Mouse (Mus musculus) heart, embryonic 11.5 days (tissue): ENCODE measurements around the gene Tubd1. TPM values are rescaled to one million over a fixed set of nuclear protein-coding genes. Genes with fewer than 3 reads are reported as not detected.

Experiments used
- ATAC-seq: fragments of 200-750 bp; cut with Nextera tagmentation; replicated peaks from 2 replicates; pipeline ENCODE4 v1.8.0; 2017; ENCODE audit warnings: moderate library complexity; ENCODE audit not compliant: insufficient number of reproducible peaks, low FRiP score, low TSS enrichment
- H3K27ac ChIP-seq: fragments of 300-500 bp; sonication (generic); 2 replicates; pipeline ENCODE4 v1.5.1; 2014; ENCODE audit warnings: mild to moderate bottlenecking, low read depth, low read length
- H3K27me3 ChIP-seq: fragments of 300-500 bp; sonication (generic); 2 replicates; pipeline ENCODE4 v1.6.1; 2014; ENCODE audit warnings: mild to moderate bottlenecking, low read length, mixed read lengths; ENCODE audit not compliant: control insufficient read depth, insufficient read depth
- H3K36me3 ChIP-seq: fragments of 300-500 bp; sonication (generic); 2 replicates; pipeline ENCODE4 v1.6.1; 2014; ENCODE audit warnings: mild to moderate bottlenecking, low read length, moderate library complexity, mixed read lengths; ENCODE audit not compliant: control insufficient read depth, insufficient read depth
- H3K4me1 ChIP-seq: fragments of 300-500 bp; sonication (generic); 2 replicates; pipeline ENCODE4 v1.6.1; 2014; ENCODE audit warnings: low read length; ENCODE audit not compliant: control insufficient read depth, insufficient read depth
- H3K4me2 ChIP-seq: fragments of 300-500 bp; sonication (generic); 2 replicates; pipeline ENCODE4 v1.6.1; 2014; ENCODE audit warnings: mild to moderate bottlenecking, moderate library complexity
- H3K4me3 ChIP-seq: fragments of 300-500 bp; sonication (generic); 2 replicates; pipeline ENCODE4 v1.5.1; 2014; ENCODE audit warnings: low read depth, low read length
- H3K9ac ChIP-seq: fragments of 300-500 bp; sonication (generic); 2 replicates; pipeline ENCODE4 v1.6.1; 2014; ENCODE audit warnings: mild to moderate bottlenecking, low read depth, low read length, moderate library complexity
- H3K9me3 ChIP-seq: fragments of 300-500 bp; sonication (generic); replicated peaks from 2 replicates; pipeline ENCODE4 v1.6.1; 2016; ENCODE audit warnings: low read length; ENCODE audit not compliant: control insufficient read depth
- WGBS: fragments of 180-500 bp; shearing (Covaris S2); extraction: QIAGEN DNeasy Blood & Tissue Kit; methylation state at CpG from one replicate; pipeline ENCODE4 v1.1.7; 2014; ENCODE audit not compliant: insufficient replicate concordance; 5-methylcytosine and 5-hydroxymethylcytosine counted together
- polyA plus RNA-seq: library from polyadenylated mRNA; unstranded; fragments of >200 nt; fragmentation: Nextera tagmentation; extraction: Ambion mirVana; gene quantifications from 2 replicates; pipeline ENCODE4 v1.2.1, GENCODE M21; 2014

Gene Tubd1
- polyA plus RNA-seq, 1 experiment from 2014 or later = 12.2 TPM

GRCm38 (mm10) chr11:86542851-86543250 is 1.9 kb upstream of the Tubd1 start:
- no peaks in the 10 kb centered on the region for H3K27me3 ChIP-seq
- H3K4me2 ChIP-seq = peak overlapping the region; percentile 71
- H3K9ac ChIP-seq = no peak overlapping the region
- WGBS = 89% methylated on average over 1 of the region's 1 CpGs
- peak overlapping the region; percentile 83; the same call in 1 of the 2 replicates for H3K4me3 ChIP-seq
- H3K36me3 ChIP-seq = no peaks in the 10 kb centered on the region
- ATAC-seq = no peak
- peaks cover 7% of the 10 kb centered on the region for H3K4me1 ChIP-seq
- H3K9me3 ChIP-seq = no peaks in the 10 kb centered on the region
- H3K27ac ChIP-seq = no peak overlapping the region

GRCm38 (mm10) chr11:86543960-86544638 is 692 bp upstream of the Tubd1 start:
- Histone ChIP-seq H3K27me3 (no peaks in the 10 kb centered on the region), H3K4me1 (peaks cover 7% of the 10 kb centered on the region), H3K27ac (peak overlapping the region; percentile 84), H3K9me3 (no peaks in the 10 kb centered on the region), H3K9ac (peak overlapping the region; percentile 89), H3K4me3 (peak overlapping the region; percentile 83), H3K36me3 (no peaks in the 10 kb centered on the region), H3K4me2 (peak overlapping the region; percentile 71)
- WGBS = 1% methylated on average over 49 of the region's 50 CpGs
- peak; percentile 66; the same call in 1 of the 2 replicates for ATAC-seq

GRCm38 (mm10) chr11:86545556-86545955 is 765 bp downstream of the Tubd1 start:
- Histone ChIP-seq H3K4me2 (peak overlapping the region; percentile 71), H3K27me3 (no peaks in the 10 kb centered on the region), H3K36me3 (peaks cover 3% of the 10 kb centered on the region; the same call in 1 of the 2 replicates), H3K4me3 (peak overlapping the region; percentile 83), H3K4me1 (peaks cover 7% of the 10 kb centered on the region), H3K9me3 (no peaks in the 10 kb centered on the region), H3K9ac (peak overlapping the region; percentile 76), H3K27ac (peak overlapping the region; percentile 84; the same call in 1 of the 2 replicates)
- ATAC-seq = no peak
- WGBS = 71% methylated on average over 8 of the region's 8 CpGs

GRCm38 (mm10) chr11:86547412-86547811 is 2.6 kb downstream of the Tubd1 start:
- no peak overlapping the region for H3K4me2 ChIP-seq
- no peaks in the 10 kb centered on the region for H3K27me3 ChIP-seq
- no peak overlapping the region for H3K27ac ChIP-seq
- no peak overlapping the region for H3K4me3 ChIP-seq
- 96% methylated on average over 1 of the region's 1 CpGs for WGBS
- no peak for ATAC-seq
- no peak overlapping the region for H3K9ac ChIP-seq
- no peaks in the 10 kb centered on the region for H3K9me3 ChIP-seq
- peaks cover 6% of the 10 kb centered on the region for H3K4me1 ChIP-seq
- peaks cover 3% of the 10 kb centered on the region; the same call in 1 of the 2 replicates for H3K36me3 ChIP-seq

- no peaks in the 10 kb centered on the region for H3K27me3 ChIP-seq
- no peak overlapping the region for H3K9ac ChIP-seq
- no peaks in the 10 kb centered on the region for H3K9me3 ChIP-seq
- no peak for ATAC-seq
- no peak overlapping the region for H3K27ac ChIP-seq
- no peak overlapping the region for H3K4me3 ChIP-seq
- no peaks in the 10 kb centered on the region for H3K4me1 ChIP-seq
- 88% methylated on average over 6 of the region's 6 CpGs for WGBS
- H3K36me3 ChIP-seq = peaks cover 8% of the 10 kb centered on the region; the same call in 1 of the 2 replicates
- no peak overlapping the region for H3K4me2 ChIP-seq
Observed at GRCm38 (mm10) chr11:86553525-86553924, 8.7 kb downstream of the Tubd1 start.

GRCm38 (mm10) chr11:86558258-86558657 is 13.5 kb downstream of the Tubd1 start:
- 83% methylated on average over 4 of the region's 4 CpGs for WGBS
- ATAC-seq = no peak
- H3K4me1 ChIP-seq = no peaks in the 10 kb centered on the region
- H3K9ac ChIP-seq = no peak overlapping the region
- no peak overlapping the region for H3K4me3 ChIP-seq
- no peak overlapping the region for H3K4me2 ChIP-seq
- H3K9me3 ChIP-seq = no peaks in the 10 kb centered on the region
- H3K36me3 ChIP-seq = peaks cover 5% of the 10 kb centered on the region; the same call in 1 of the 2 replicates
- no peak overlapping the region for H3K27ac ChIP-seq
- H3K27me3 ChIP-seq = no peaks in the 10 kb centered on the region

- ATAC-seq = no peak
- WGBS = 64% methylated on average over 3 of the region's 3 CpGs
- H3K4me1 ChIP-seq = peaks cover 10% of the 10 kb centered on the region
Observed at GRCm38 (mm10) chr11:86568425-86568824, 23.6 kb downstream of the Tubd1 start.

GRCm38 (mm10) chr11:86570261-86570746 is 25.5 kb downstream of the Tubd1 start:
- no peaks in the 10 kb centered on the region for H3K9me3 ChIP-seq
- H3K4me3 ChIP-seq = no peak overlapping the region
- H3K27ac ChIP-seq = peak overlapping the region; percentile 74
- no peaks in the 10 kb centered on the region for H3K27me3 ChIP-seq
- ATAC-seq = no peak
- H3K4me1 ChIP-seq = peaks cover 12% of the 10 kb centered on the region
- WGBS = 45% methylated on average over 9 of the region's 9 CpGs
- no peak overlapping the region for H3K9ac ChIP-seq
- H3K4me2 ChIP-seq = peak overlapping the region; percentile 9; the same call in 1 of the 2 replicates
- H3K36me3 ChIP-seq = peaks cover 2% of the 10 kb centered on the region; the same call in 1 of the 2 replicates

More at GRCm38 (mm10) chr11:86568425-86568824, 23.6 kb downstream of the Tubd1 start:
- no peak overlapping the region for H3K9ac ChIP-seq
- no peak overlapping the region for H3K4me2 ChIP-seq
- peaks cover 2% of the 10 kb centered on the region; the same call in 1 of the 2 replicates for H3K36me3 ChIP-seq
- H3K4me3 ChIP-seq = no peak overlapping the region
- H3K27ac ChIP-seq = no peak overlapping the region
- no peaks in the 10 kb centered on the region for H3K9me3 ChIP-seq
- no peaks in the 10 kb centered on the region for H3K27me3 ChIP-seq
